Mouse (Mus musculus): ENCODE measurements around the gene Inpp4a.

Inpp4a gene

GRCm38 (mm10) chr1:37324569-37324968 is 24.9 kb downstream of the Inpp4a start:
- DNase-seq, result no peak

DNA sequence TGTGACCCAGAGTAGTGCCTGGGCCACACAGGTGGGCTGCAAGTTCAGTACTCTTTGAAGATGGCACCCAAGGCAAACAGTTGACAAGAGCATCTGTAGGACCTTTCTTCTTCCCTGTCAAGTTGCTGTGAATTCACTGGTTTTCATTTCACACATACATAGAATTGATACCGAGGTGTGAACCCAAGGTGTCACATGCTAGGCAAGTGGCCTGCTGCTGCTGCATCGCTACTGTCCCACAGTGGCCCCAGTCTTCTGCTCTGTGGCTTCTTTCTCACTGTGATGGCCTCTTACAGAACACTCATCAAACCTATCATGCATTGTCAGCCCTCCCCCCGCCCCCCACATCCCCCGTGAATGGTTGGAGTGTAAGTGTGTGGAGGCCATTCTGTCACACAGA is 27.6 kb downstream of the Inpp4a start:
- no peak for DNase-seq

- no peak for DNase-seq
These were observed 29.5 kb downstream of the Inpp4a start for GRCm38 (mm10) chr1:37329132-37329531.

DNA sequence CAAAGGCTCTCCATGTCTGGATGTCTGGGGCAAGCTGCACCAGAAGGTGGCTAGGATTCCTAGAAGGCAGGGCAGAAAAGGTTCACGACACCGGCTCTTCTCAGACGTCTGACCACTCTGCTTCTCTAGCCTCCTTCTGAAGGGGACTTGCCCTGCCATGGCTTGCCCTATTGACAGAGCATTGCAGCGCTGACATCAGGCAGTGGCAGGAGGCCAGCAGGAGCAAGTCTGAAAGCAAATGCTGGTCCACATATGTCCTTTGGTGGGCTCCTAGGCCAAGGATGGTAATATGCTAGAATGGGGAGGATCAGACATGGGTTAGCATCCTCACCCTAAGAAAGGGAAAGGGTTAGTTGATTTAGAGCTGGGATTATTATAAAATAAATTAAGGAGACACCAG is 30.2 kb downstream of the Inpp4a start:
- DNase-seq, result no peak

DNA sequence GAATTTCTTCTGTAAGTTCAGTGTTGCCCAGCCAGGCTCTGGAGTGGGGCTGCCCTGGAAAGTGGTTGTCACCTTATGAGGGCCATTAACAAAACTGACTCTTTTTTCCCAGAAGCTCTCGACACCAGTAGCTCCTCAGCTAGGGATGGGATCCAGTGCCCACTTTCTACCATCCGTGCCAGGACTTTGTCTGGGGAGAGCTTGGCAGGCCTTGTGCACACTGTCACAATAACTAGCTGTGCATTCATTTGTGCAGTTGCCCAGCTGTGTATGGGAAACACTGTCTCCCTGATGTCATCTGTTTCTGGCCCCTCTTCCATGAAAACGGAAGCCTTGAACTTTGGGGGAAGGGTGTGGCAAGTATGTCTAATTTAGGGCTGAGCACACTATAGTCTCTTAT is 33.1 kb downstream of the Inpp4a start:
- no peak for DNase-seq

DNA sequence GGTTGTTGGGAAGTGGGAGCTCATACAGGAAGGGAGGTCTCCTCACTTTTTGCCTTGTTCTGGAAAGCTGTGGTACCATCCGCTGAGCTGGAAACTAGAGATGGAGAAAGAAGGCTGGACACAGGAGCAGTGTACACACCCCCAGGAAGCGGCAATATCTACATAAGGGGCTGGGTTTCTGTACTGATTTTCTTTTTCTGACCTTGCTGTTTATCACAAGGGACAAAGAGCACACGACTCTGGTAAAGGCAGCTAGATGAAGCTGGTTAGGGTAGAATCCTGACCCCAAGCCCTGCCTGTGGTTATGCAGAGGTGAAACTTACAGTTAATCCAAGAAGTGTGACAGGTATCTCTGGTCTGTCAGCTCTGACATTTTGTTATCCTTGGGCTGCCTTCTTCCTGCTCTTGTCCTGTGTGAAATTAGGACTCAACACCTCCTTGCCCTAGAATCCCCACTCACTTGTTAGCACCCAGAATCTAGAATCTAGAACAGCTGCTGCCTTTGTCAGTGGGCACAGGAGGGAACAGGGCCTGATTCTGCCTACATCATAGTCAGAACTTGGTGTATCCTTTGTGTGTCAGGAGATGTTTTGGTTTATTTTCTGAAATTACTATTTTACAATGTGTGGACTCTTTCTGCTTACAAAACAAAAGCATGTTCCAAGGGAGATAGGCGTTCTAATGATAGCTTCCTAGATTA is 34.2 kb downstream of the Inpp4a start:
- DNase-seq, result no peak

DNA sequence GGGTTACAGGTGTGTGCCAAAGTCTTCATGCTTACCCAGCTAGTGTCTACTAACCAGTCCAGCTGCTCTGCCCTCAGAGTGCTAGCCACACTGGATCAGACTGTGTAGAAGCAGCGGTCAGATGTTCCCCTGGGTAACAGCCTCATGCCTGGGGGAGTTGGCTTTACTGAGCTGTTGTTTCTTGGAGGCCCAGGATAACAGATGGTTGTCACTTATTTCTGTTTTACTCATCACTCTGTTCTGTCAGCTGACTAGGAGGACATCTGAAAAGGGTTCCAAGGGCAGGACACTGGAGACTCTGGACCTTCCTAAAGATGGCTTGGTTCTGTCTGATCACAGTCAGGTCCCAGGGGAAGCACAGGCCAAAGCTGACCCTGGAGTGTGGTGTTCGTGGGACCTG is 36.4 kb downstream of the Inpp4a start:
- no peak for DNase-seq

GRCm38 (mm10) chr1:37336794-37337193 is 37.1 kb downstream of the Inpp4a start:
- DNase-seq, result no peak

- no peak for DNase-seq
These were observed 37.6 kb downstream of the Inpp4a start for GRCm38 (mm10) chr1:37337273-37337672.

DNA sequence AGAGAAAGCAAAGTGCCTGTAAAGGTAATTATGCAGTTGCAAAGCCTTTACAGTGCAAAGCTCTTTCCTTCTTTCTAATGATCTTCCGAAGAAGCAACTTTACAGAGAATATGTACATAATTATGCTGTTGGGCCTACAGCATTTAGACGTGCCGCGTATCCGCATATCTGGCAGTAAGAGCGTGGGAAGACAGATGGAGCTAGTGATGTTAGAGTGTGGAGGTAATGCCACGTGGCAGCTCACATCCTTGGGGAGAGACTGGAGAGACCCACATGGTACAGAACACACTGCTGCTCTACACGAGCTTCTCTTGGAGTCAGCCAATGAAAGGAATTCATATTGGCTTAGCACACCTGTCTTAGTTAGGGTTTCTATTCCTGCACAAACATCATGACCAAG is 39.5 kb downstream of the Inpp4a start:
- DNase-seq, result no peak

- no peak for DNase-seq
These were observed 41.7 kb downstream of the Inpp4a start for GRCm38 (mm10) chr1:37341347-37341746.

DNA sequence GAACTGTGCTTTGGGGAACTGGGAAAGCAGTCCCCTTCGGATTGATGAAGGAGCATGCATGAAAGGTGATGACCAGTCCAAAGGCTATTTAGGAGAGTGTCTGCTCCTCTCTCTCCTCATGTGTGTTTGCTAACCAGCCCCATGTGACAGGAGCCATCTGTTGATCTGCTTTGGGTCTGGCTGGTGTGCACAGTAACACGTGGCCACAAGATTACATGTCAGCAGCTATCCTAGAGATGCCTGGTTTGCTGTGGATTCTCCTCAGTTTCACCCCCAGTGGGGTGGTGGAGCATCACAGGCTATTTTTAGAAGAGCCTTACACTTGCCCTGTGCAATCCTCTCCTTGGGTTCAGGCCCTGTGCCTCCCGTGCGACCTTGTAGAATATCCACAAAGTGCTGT is 42.2 kb downstream of the Inpp4a start:
- peak; percentile 96 for DNase-seq

GRCm38 (mm10) chr1:37342524-37342923 is 42.9 kb downstream of the Inpp4a start:
- no peak for DNase-seq

GRCm38 (mm10) chr1:37343265-37343664 is 43.6 kb downstream of the Inpp4a start:
- DNase-seq, result no peak

DNA sequence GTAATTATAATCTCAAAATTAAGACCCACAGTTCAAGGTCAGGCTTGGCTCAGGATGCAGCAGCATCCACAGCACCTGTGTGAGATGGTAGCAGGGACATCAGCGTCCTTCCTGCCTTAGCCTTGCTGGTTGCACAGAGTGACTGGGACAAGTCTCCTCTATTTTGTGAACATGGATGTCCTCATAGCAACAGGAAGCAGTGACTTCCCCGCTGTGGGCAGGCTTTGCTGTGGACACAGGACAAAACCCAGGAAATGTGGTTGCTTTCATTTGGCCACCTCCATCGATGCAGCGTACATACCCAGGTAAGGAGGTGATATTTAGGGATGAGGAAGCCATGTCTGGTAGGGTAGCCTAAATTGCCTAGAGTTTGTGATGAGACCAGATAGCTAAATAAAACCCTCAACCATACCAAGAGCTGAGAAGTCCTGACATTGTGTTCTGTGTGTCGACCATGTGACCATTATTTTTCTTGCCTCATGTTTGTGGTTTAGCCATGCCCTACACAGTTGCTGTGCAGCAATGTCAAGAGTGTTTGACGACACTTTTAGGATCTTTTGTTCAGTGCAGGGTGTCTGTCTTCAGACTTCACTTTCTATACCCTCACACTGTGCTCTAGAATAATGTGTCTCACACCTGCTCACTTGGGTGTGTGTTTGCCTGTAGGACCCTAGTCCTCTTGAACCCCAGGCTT is 44.7 kb downstream of the Inpp4a start:
- DNase-seq, result peak; percentile 93

GRCm38 (mm10) chr1:37347361-37348080 is 47.9 kb downstream of the Inpp4a start:
- no peak for DNase-seq

- no peak for DNase-seq
These were observed 51.4 kb downstream of the Inpp4a start for GRCm38 (mm10) chr1:37350886-37351651.

GRCm38 (mm10) chr1:37351961-37352360 is 52.3 kb downstream of the Inpp4a start:
- no peak for DNase-seq

DNA sequence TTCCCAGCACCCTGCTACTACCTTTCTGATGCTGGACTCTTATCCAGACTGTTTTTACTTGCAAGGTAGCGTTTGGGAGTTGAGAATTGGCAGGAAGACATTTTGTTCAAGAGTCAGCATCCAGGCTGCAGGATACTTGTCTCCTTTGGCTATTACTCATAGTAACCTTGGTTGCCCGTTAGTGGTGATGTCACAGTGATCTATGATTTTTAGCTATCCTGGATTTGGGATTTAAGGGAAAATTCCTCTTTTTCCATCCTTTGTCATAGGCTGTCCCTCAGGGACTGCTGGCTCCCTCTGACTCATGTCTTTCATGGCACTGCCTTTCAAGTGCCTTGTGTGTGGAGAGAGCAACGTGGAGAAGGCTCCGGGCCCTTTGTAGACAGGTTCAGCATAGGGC is 53.8 kb downstream of the Inpp4a start:
- no peak for DNase-seq

DNA sequence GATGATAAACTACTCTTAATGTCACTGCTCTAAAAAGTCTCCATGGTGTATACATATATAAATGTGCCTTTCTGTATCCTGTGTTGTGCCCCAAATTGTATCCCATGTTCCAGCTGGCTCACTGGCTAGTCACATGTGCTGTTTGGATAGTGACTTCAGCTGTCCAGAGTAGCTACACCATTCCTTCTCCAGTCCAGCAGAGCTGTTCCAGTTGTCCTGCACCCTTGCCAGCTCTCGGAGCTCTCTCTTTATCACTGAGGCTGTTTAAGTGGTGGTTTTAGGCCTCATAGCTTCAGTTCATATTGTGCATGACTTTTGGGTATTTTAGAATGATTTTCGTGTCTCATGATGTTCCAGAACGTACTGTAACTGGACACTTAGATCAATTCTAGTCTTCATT is 55.8 kb downstream of the Inpp4a start:
- DNase-seq, result peak; percentile 92

DNA sequence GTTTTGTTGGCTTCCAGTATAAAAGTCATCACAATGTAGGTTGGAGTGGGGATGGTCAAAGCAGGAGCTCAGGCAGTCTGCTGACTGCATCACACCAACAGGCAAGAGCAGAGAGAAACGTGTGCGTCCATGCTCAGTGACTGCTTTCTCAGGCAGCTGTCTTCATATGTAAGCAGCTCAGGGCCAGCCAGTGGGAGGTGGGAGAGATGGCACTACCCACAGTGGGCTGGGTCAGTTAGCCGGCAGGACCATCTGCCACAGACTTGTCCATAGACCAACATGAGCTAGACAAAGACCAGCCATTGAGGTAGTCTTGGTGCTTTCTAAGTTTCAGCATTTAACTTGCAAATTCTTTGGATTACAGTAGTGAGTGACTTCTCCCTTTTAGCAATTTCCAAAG is 56.6 kb downstream of the Inpp4a start:
- DNase-seq, result no peak

DNA sequence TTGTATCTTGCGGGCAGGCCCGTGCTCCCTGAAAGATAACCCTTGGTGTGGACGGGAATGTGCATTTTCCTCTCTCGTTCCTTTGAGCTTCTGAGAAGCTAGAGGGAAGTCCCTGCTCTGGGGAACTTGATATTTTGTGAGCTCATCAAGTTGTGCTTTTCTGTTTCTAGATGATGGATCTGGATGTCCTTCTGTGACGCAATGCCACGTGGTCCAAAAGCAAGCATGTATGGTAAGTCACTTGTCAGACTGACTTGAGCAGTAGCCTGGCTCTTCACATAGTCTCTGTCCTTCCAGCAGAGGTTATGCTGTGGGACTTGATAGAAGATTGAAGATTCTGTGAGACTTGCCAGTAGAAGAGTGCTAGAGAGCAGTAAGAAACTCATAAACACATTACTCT is 57.5 kb downstream of the Inpp4a start:
- peak; percentile 92 for DNase-seq

GRCm38 (mm10) chr1:37358621-37359020 is 59.0 kb downstream of the Inpp4a start:
- no peak for DNase-seq
